Mouse (Mus musculus) heart, embryonic 13.5 days (tissue): Measurements from ENCODE around the gene Prrx1. TPM values are rescaled to one million over a fixed set of nuclear protein-coding genes. Genes with fewer than 3 reads are reported as not detected.

Experiments
- ATAC-seq: fragments of 200-750 bp; cut with Nextera tagmentation; 2 replicates; pipeline ENCODE4 v1.8.0; 2017; ENCODE audit warnings: moderate TSS enrichment; ENCODE audit not compliant: insufficient number of reproducible peaks, low FRiP score, low TSS enrichment; ENCODE audit errors: extremely low read depth
- H3K27ac ChIP-seq: fragments of 300-500 bp; sonication (generic); replicated peaks from 2 replicates; pipeline ENCODE4 v1.5.1; 2015; ENCODE audit warnings: moderate library complexity, mild to moderate bottlenecking, inconsistent platforms
- H3K27me3 ChIP-seq: fragments of 300-500 bp; sonication (generic); replicated peaks from 2 replicates; pipeline ENCODE4 v1.6.1; 2015; ENCODE audit warnings: mild to moderate bottlenecking, inconsistent platforms
- H3K36me3 ChIP-seq: fragments of 300-500 bp; sonication (generic); 2 replicates; pipeline ENCODE4 v1.6.1; 2015; ENCODE audit warnings: mild to moderate bottlenecking, inconsistent platforms
- H3K4me1 ChIP-seq: fragments of 300-500 bp; sonication (generic); 2 replicates; pipeline ENCODE4 v1.6.1; 2015; ENCODE audit warnings: inconsistent platforms
- H3K4me2 ChIP-seq: fragments of 300-500 bp; sonication (generic); 2 replicates; pipeline ENCODE4 v1.6.1; 2015; ENCODE audit warnings: inconsistent platforms, mild to moderate bottlenecking, moderate library complexity
- H3K4me3 ChIP-seq: fragments of 300-500 bp; sonication (generic); 2 replicates; pipeline ENCODE4 v1.5.1; 2015; ENCODE audit warnings: moderate library complexity, mild to moderate bottlenecking, inconsistent platforms
- H3K9ac ChIP-seq: fragments of 300-500 bp; sonication (generic); 2 replicates; pipeline ENCODE4 v1.6.1; 2015; ENCODE audit warnings: inconsistent platforms, mild to moderate bottlenecking, moderate library complexity
- H3K9me3 ChIP-seq: fragments of 300-500 bp; sonication (generic); 2 replicates; pipeline ENCODE4 v1.6.1; 2016; ENCODE audit warnings: inconsistent platforms
- WGBS: fragments of 180-500 bp; shearing (Covaris S2); methylation state at CpG from one replicate; pipeline ENCODE4 v1.1.7; 2015; ENCODE audit warnings: mixed read lengths; 5-methylcytosine and 5-hydroxymethylcytosine counted together
- polyA plus RNA-seq: library from polyadenylated mRNA; unstranded; fragments of >200 nt; fragmentation: Nextera tagmentation; extraction: Ambion mirVana; gene quantifications from 2 replicates; pipeline ENCODE4 v1.2.1, GENCODE M21; 2015

Prrx1 gene
- 6.4 and 8.2 TPM in 2 replicates for polyA plus RNA-seq

- no peaks in the 10 kb centered on the region for H3K9me3 ChIP-seq
- ATAC-seq: no peak
- WGBS: under 1% methylated on average over 17 of the region's 17 CpGs
- H3K4me2 ChIP-seq: peak within 1 kb of the TSS; percentile 97
- no peaks in the 10 kb centered on the region for H3K36me3 ChIP-seq
- H3K4me1 ChIP-seq: peaks cover 40% of the 10 kb centered on the region
- H3K27ac ChIP-seq: peak within 1 kb of the TSS; percentile 77
- H3K4me3 ChIP-seq: peak within 1 kb of the TSS; percentile 73
- H3K27me3 ChIP-seq: peaks cover 79% of the 10 kb centered on the region
- peak within 1 kb of the TSS; percentile 86 for H3K9ac ChIP-seq
Observed at GRCm38 (mm10) chr1:163313101-163313773, at the start of gene Prrx1. Prrx1 (minus strand) TSS chr1:163313710.

DNA sequence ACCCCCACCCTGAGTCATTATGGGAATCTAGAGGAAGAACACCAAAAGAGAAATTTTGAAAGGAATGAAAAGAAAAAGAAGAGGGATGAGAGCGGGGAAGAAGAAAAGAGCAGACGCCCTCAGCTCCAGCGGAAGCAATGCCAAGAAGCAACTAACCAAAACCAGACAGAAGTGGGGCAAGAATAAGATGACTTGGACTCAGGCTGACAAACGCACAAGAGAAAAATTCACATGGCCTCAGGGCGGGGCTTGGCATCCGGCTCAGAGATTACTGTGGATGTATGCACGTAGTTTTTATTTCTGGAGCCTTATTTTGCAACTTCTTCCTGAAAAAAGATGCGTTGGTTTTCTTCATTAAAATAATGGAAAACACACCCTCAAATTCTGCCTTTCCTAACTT lies 48.7 kb upstream of the Prrx1 start:
- no peaks in the 10 kb centered on the region for H3K9me3 ChIP-seq
- H3K4me2 ChIP-seq: no peak overlapping the region
- H3K9ac ChIP-seq: no peak overlapping the region
- no peaks in the 10 kb centered on the region for H3K36me3 ChIP-seq
- H3K4me1 ChIP-seq: peaks cover 34% of the 10 kb centered on the region
- no peaks in the 10 kb centered on the region for H3K27me3 ChIP-seq
- no peak for ATAC-seq
- H3K4me3 ChIP-seq: no peak overlapping the region
- peak overlapping the region; percentile 59 for H3K27ac ChIP-seq
- 66% methylated on average over 8 of the region's 8 CpGs for WGBS

- Histone ChIP-seq H3K27ac (peak overlapping the region; percentile 56; the same call in 1 of the 2 replicates), H3K4me3 (no peak overlapping the region), H3K9ac (no peak overlapping the region), H3K9me3 (no peaks in the 10 kb centered on the region), H3K4me2 (peak overlapping the region; percentile 45), H3K27me3 (no peaks in the 10 kb centered on the region), H3K4me1 (peaks cover 34% of the 10 kb centered on the region), H3K36me3 (no peaks in the 10 kb centered on the region)
- 38% methylated on average over 5 of the region's 5 CpGs for WGBS
- no peak for ATAC-seq
Observed at GRCm38 (mm10) chr1:163361376-163361775, 47.9 kb upstream of the Prrx1 start.

DNA sequence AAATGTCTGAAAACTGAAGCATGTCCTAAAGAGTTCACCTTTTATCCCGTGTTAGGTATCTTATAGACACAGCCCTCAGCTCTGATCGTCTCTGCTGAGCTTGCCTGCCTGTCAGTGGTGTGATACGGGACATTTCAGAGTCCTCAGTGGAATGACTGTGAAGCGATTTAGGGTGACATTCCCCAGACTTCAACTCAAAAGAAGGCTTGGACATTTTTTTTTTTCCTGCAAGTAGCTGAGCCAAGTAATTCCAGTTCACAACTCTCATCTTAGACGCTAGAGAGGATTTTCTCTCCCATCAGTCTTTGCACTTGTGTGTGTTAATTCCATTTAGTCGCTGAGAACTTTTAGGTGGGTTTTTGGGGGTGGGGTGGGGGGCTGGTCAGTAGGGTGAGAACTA lies 47.3 kb upstream of the Prrx1 start:
- WGBS: 21% methylated on average over 6 of the region's 6 CpGs

GRCm38 (mm10) chr1:163359521-163359920 lies 46.0 kb upstream of the Prrx1 start:
- WGBS: 89% methylated on average over 3 of the region's 3 CpGs
- Histone ChIP-seq H3K27me3 (no peaks in the 10 kb centered on the region), H3K27ac (no peak overlapping the region), H3K4me2 (no peak overlapping the region), H3K4me1 (peaks cover 34% of the 10 kb centered on the region), H3K36me3 (no peaks in the 10 kb centered on the region), H3K9me3 (no peaks in the 10 kb centered on the region), H3K9ac (no peak overlapping the region), H3K4me3 (no peak overlapping the region)
- ATAC-seq: no peak

More for the DNA sequence above, 47.3 kb upstream of the Prrx1 start:
- H3K4me2 ChIP-seq: peak overlapping the region; percentile 45
- H3K4me3 ChIP-seq: no peak overlapping the region
- peak overlapping the region; percentile 56 for H3K27ac ChIP-seq
- no peak overlapping the region for H3K9ac ChIP-seq
- H3K9me3 ChIP-seq: no peaks in the 10 kb centered on the region
- peaks cover 34% of the 10 kb centered on the region for H3K4me1 ChIP-seq
- no peaks in the 10 kb centered on the region for H3K36me3 ChIP-seq
- no peak for ATAC-seq
- no peaks in the 10 kb centered on the region for H3K27me3 ChIP-seq

- Histone ChIP-seq H3K36me3 (no peaks in the 10 kb centered on the region), H3K9me3 (no peaks in the 10 kb centered on the region), H3K4me3 (no peak overlapping the region), H3K4me1 (peaks cover 23% of the 10 kb centered on the region), H3K27me3 (no peaks in the 10 kb centered on the region), H3K27ac (no peak overlapping the region), H3K9ac (no peak overlapping the region), H3K4me2 (no peak overlapping the region)
- 53% methylated on average over 7 of the region's 7 CpGs for WGBS
- ATAC-seq: no peak
Observed at GRCm38 (mm10) chr1:163358165-163358564, 44.7 kb upstream of the Prrx1 start.

GRCm38 (mm10) chr1:163357733-163358132 lies 44.2 kb upstream of the Prrx1 start:
- Histone ChIP-seq H3K9ac (no peak overlapping the region), H3K4me3 (no peak overlapping the region), H3K27ac (no peak overlapping the region), H3K27me3 (no peaks in the 10 kb centered on the region), H3K9me3 (no peaks in the 10 kb centered on the region), H3K36me3 (no peaks in the 10 kb centered on the region), H3K4me2 (no peak overlapping the region), H3K4me1 (peaks cover 21% of the 10 kb centered on the region)
- 56% methylated on average over 6 of the region's 6 CpGs for WGBS
- no peak for ATAC-seq

GRCm38 (mm10) chr1:163356167-163356566 lies 42.7 kb upstream of the Prrx1 start:
- H3K27me3 ChIP-seq: no peaks in the 10 kb centered on the region

GRCm38 (mm10) chr1:163355626-163356156 lies 42.2 kb upstream of the Prrx1 start:
- H3K9ac ChIP-seq: no peak overlapping the region
- no peak overlapping the region for H3K4me2 ChIP-seq
- no peak overlapping the region for H3K4me3 ChIP-seq
- ATAC-seq: no peak
- H3K27me3 ChIP-seq: no peaks in the 10 kb centered on the region
- peaks cover 2% of the 10 kb centered on the region for H3K4me1 ChIP-seq
- no peaks in the 10 kb centered on the region for H3K36me3 ChIP-seq
- no peaks in the 10 kb centered on the region for H3K9me3 ChIP-seq
- WGBS: 42% methylated on average over 3 of the region's 3 CpGs
- no peak overlapping the region for H3K27ac ChIP-seq

More at GRCm38 (mm10) chr1:163356167-163356566, 42.7 kb upstream of the Prrx1 start:
- H3K9ac ChIP-seq: no peak overlapping the region
- H3K27ac ChIP-seq: no peak overlapping the region
- H3K4me3 ChIP-seq: no peak overlapping the region
- no peaks in the 10 kb centered on the region for H3K9me3 ChIP-seq
- H3K4me1 ChIP-seq: peaks cover 7% of the 10 kb centered on the region
- no peak for ATAC-seq
- no peaks in the 10 kb centered on the region for H3K36me3 ChIP-seq
- no peak overlapping the region for H3K4me2 ChIP-seq
- WGBS: 72% methylated on average over 4 of the region's 4 CpGs

GRCm38 (mm10) chr1:163350988-163351387 lies 37.5 kb upstream of the Prrx1 start:
- Histone ChIP-seq H3K4me2 (no peak overlapping the region), H3K27ac (no peak overlapping the region), H3K4me3 (no peak overlapping the region), H3K27me3 (no peaks in the 10 kb centered on the region), H3K4me1 (no peaks in the 10 kb centered on the region), H3K9me3 (no peaks in the 10 kb centered on the region), H3K36me3 (no peaks in the 10 kb centered on the region), H3K9ac (no peak overlapping the region)
- WGBS: 77% methylated on average over 3 of the region's 3 CpGs
- no peak for ATAC-seq

DNA sequence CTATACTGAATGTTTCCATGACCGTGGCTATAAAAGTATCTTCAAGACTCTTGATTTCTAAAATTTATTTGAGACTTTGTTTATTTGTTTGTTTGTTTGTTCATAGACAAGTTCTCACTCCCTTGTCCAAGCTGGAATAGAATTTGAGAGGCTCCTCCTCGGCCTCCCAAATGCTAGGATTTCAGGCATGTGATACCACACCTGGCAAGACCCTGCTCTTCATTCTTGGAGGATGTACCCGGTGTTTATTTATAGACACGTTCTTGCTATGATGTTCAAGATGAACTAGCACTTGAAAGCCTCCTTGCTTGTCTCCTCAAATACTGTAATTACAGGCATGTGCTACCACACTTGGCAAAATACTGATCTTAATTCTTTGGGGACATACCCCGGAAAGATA lies 32.0 kb upstream of the Prrx1 start:
- no peak for ATAC-seq
- H3K27me3 ChIP-seq: no peaks in the 10 kb centered on the region
- H3K27ac ChIP-seq: no peak overlapping the region
- no peak overlapping the region for H3K9ac ChIP-seq
- no peak overlapping the region for H3K4me3 ChIP-seq
- no peak overlapping the region for H3K4me2 ChIP-seq
- no peaks in the 10 kb centered on the region for H3K4me1 ChIP-seq
- H3K36me3 ChIP-seq: no peaks in the 10 kb centered on the region
- WGBS: 70% methylated on average over 5 of the region's 5 CpGs
- H3K9me3 ChIP-seq: no peaks in the 10 kb centered on the region

GRCm38 (mm10) chr1:163344931-163345330 lies 31.4 kb upstream of the Prrx1 start:
- Histone ChIP-seq H3K4me3 (no peak overlapping the region), H3K36me3 (no peaks in the 10 kb centered on the region), H3K9ac (no peak overlapping the region), H3K27me3 (no peaks in the 10 kb centered on the region), H3K9me3 (no peaks in the 10 kb centered on the region), H3K27ac (no peak overlapping the region), H3K4me1 (no peaks in the 10 kb centered on the region), H3K4me2 (no peak overlapping the region)
- no peak for ATAC-seq
- WGBS: 17% methylated on average over 1 of the region's 1 CpGs
